Mouse (Mus musculus): ENCODE results near the gene Adam33.

GRCm38 (mm10) chr2:131038675-131039074 is 24.9 kb downstream of the Adam33 start:
- TF ChIP-seq POLR2A (IDR thresholded peaks at IDR 0.05; ENCODE audit: insufficient read depth, low read depth, low read length) (no peak), CTCF (IDR thresholded peaks at IDR 0.05) (no peak)
